Comparison of ENCODE assay signal across 9 mouse cellular contexts in the genomic region with DNA sequence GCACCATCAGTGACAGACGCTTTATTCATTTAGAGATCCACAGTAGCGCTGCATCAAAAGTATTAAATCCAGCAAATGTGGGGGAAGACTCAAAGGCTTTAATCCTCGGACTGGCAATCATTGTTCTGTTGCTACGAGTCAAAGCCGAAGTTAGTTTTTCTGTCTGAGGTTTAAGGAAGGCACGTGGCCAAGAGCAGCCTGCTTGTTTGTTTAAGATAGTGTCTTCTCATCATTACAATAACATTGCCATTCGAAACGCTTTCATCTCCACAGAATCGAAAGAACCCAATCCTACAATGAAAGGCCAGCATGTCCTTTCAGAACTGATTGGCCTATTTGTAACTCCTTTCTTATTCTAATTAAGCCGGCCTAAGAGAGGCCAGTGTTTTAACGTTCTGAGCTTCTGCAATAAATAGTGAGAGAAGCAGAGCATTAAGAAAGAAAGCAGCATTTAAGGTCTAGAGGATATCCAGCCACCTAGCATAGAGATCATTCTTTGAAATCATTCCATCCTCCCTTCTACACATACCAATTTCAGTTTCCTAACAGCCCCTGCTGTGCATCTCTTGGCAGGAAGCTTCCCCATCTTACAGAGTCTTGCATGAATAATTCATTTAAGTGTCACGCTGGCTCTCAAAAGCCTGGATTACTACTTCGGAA.
DNase-seq lines count a peak whose midpoint lies in the region; ATAC-seq lines count a peak whose summit lies in the region.
"Had no signal": no experiment of that assay in that cellular context is flagged by ENCODE, and none has a peak within 500 bp of the region (broad histone marks: within the 10 kb centered on the region; RNA-seq: fewer than 3 reads in every experiment).

No protein-coding gene starts in this region.

- no peaks in the 10 kb centered on the region for H3K27me3 ChIP-seq in kidney, embryonic 16.5 days (ENCODE audit: insufficient read depth, low read length)
- H3K27me3 ChIP-seq in embryonic facial prominence, embryonic 11.5 days (ENCODE audit: control insufficient read depth, insufficient read depth, low read length) = no peaks in the 10 kb centered on the region; the same call in 1 of the 2 replicates
- no peaks in the 10 kb centered on the region for H3K27me3 ChIP-seq in liver, embryonic 13.5 days

- H3K4me2 ChIP-seq in kidney, embryonic 16.5 days (replicated peaks; ENCODE audit: low read depth, low read length) = peak overlapping the region; percentile 31
- peak overlapping the region; percentile 10; the same call in 1 of the 2 replicates for H3K4me2 ChIP-seq in embryonic facial prominence, embryonic 11.5 days (ENCODE audit: low read depth, low read length)
- H3K4me2 ChIP-seq in liver, embryonic 13.5 days = peak overlapping the region; percentile 26

- no peak for DNase-seq in kidney, postnatal 4 days
- DNase-seq in ZHBTc4 (ENCODE audit: low read depth, low spot score) = peak; percentile 71
- peak; percentile 16 for DNase-seq in embryonic facial prominence, embryonic 11.5 days (ENCODE audit: low spot score)
- no peak for DNase-seq in liver, embryonic 13.5 days
- DNase-seq in ovary, postnatal 10 days (ENCODE audit: low spot score) = no peak
- DNase-seq in adrenal gland, adult 18-20 months (ENCODE audit: low spot score in 2 of 2) = no peak
- DNase-seq: gastrocnemius, postnatal 36 days had no signal

- WGBS in kidney, embryonic 16.5 days = 5% methylated on average over 13 of the region's 13 CpGs
- WGBS in embryonic facial prominence, embryonic 11.5 days = 5% methylated on average over 13 of the region's 13 CpGs
- 4% methylated on average over 13 of the region's 13 CpGs for WGBS in liver, embryonic 13.5 days (ENCODE audit: insufficient replicate concordance)

- H3K36me3 ChIP-seq in kidney, embryonic 16.5 days (ENCODE audit: insufficient read depth, low read length) = no peaks in the 10 kb centered on the region
- no peaks in the 10 kb centered on the region for H3K36me3 ChIP-seq in embryonic facial prominence, embryonic 11.5 days (replicated peaks; ENCODE audit: control insufficient read depth, insufficient read depth, low read depth, low read length)
- H3K36me3 ChIP-seq in liver, embryonic 13.5 days = no peaks in the 10 kb centered on the region

- ATAC-seq in kidney, embryonic 16.5 days (ENCODE audit: low FRiP score, low TSS enrichment) = no peak
- no peak for ATAC-seq in embryonic facial prominence, embryonic 11.5 days (replicated peaks; ENCODE audit: insufficient number of reproducible peaks, low FRiP score, low TSS enrichment, low read depth)
- peak; percentile 47; the same call in 1 of the 2 replicates for ATAC-seq in liver, embryonic 13.5 days (ENCODE audit: low read depth)
- no peak for ATAC-seq in megakaryocyte progenitor cell, adult 5-6 weeks (replicated peaks; ENCODE audit: poor library complexity)

- no peaks in the 10 kb centered on the region for H3K9me3 ChIP-seq in kidney, embryonic 16.5 days (ENCODE audit: low read length)
- no peaks in the 10 kb centered on the region for H3K9me3 ChIP-seq in embryonic facial prominence, embryonic 11.5 days (replicated peaks; ENCODE audit: control insufficient read depth, low read length)
- no peaks in the 10 kb centered on the region for H3K9me3 ChIP-seq in liver, embryonic 13.5 days (replicated peaks)

- H3K4me1 ChIP-seq in kidney, embryonic 16.5 days (ENCODE audit: insufficient read depth, low read length) = no peaks in the 10 kb centered on the region
- H3K4me1 ChIP-seq in embryonic facial prominence, embryonic 11.5 days (ENCODE audit: control insufficient read depth, insufficient read depth, low read length) = no peaks in the 10 kb centered on the region; the same call in 1 of the 2 replicates
- no peaks in the 10 kb centered on the region for H3K4me1 ChIP-seq in liver, embryonic 13.5 days (replicated peaks)

- H3K9ac ChIP-seq in kidney, embryonic 16.5 days (replicated peaks; ENCODE audit: low read length) = no peak overlapping the region
- H3K9ac ChIP-seq in embryonic facial prominence, embryonic 11.5 days (replicated peaks; ENCODE audit: low read length) = no peak overlapping the region
- no peak overlapping the region for H3K9ac ChIP-seq in liver, embryonic 13.5 days

- no peak overlapping the region for H3K27ac ChIP-seq in kidney, embryonic 16.5 days (ENCODE audit: low read length)
- no peak overlapping the region for H3K27ac ChIP-seq in embryonic facial prominence, embryonic 11.5 days (replicated peaks; ENCODE audit: low read depth, low read length)
- H3K27ac ChIP-seq in liver, embryonic 13.5 days = no peak overlapping the region

- H3K4me3 ChIP-seq in kidney, embryonic 16.5 days (ENCODE audit: low read length) = peak overlapping the region; percentile 1; the same call in 1 of the 2 replicates
- H3K4me3 ChIP-seq in embryonic facial prominence, embryonic 11.5 days (ENCODE audit: low read depth, low read length) = no peak overlapping the region
- H3K4me3 ChIP-seq in liver, embryonic 13.5 days (replicated peaks) = no peak overlapping the region

Comparison
In these comparisons a context has a peak if more than half of its experiments do, and no peak if none do; other contexts are left out.
1. DNase-seq: peak in ZHBTc4 (single experiment) and embryonic facial prominence, embryonic 11.5 days (single experiment); none in kidney, postnatal 4 days (0 of 2), liver, embryonic 13.5 days (single experiment), ovary, postnatal 10 days (single experiment) and adrenal gland, adult 18-20 months (0 of 2).
2. Peak in every context shown above with its lines, with median percentiles within 50 percentile points of each other: H3K4me2 ChIP-seq.